In genomic region chr16:44774201-44774600, GRCm38 (mm10) we compare ENCODE assay signal across 31 mouse cellular contexts. TPM values are rescaled to one million over a fixed set of nuclear protein-coding genes. Genes with fewer than 3 reads are reported as not detected.
"Had no signal": no experiment of that assay in that cellular context is flagged by ENCODE, and none has a peak within 500 bp of the region (broad histone marks: within the 10 kb centered on the region; RNA-seq: fewer than 3 reads in every experiment).

No protein-coding gene starts in this region.

- H3K4me3 ChIP-seq: gastrocnemius, adult 2 months; heart, embryonic 10.5 days; heart, embryonic 12.5 days; hindbrain, embryonic 10.5 days; hindbrain, embryonic 12.5 days; intestine, embryonic 15.5 days; left cerebral cortex, adult 2 months; limb, embryonic 10.5 days; limb, embryonic 12.5 days; liver, embryonic 13.5 days; liver, embryonic 15.5 days had no signal

- H3K36me3 ChIP-seq: heart, embryonic 10.5 days; heart, embryonic 12.5 days; hindbrain, embryonic 10.5 days; hindbrain, embryonic 12.5 days; intestine, embryonic 15.5 days; limb, embryonic 10.5 days; limb, embryonic 12.5 days; liver, embryonic 13.5 days; liver, embryonic 15.5 days had no signal

- H3K27ac ChIP-seq: gastrocnemius, adult 2 months; heart, embryonic 10.5 days; hindbrain, embryonic 10.5 days; hindbrain, embryonic 12.5 days; hindbrain, embryonic 14.5 days; intestine, embryonic 15.5 days; left cerebral cortex, adult 2 months; limb, embryonic 10.5 days; limb, embryonic 12.5 days; liver, embryonic 13.5 days; liver, embryonic 15.5 days had no signal

- H3K4me2 ChIP-seq: heart, embryonic 12.5 days; hindbrain, embryonic 12.5 days; hindbrain, embryonic 14.5 days; intestine, embryonic 15.5 days; limb, embryonic 12.5 days; liver, embryonic 11.5 days; liver, embryonic 13.5 days; liver, embryonic 15.5 days had no signal

- H3K9me3 ChIP-seq: heart, embryonic 10.5 days; heart, embryonic 12.5 days; hindbrain, embryonic 10.5 days; hindbrain, embryonic 12.5 days; intestine, embryonic 15.5 days; limb, embryonic 10.5 days; limb, embryonic 12.5 days; liver, embryonic 13.5 days; liver, embryonic 15.5 days had no signal

- H3K27me3 ChIP-seq: heart, embryonic 12.5 days; hindbrain, embryonic 12.5 days; intestine, embryonic 15.5 days; limb, embryonic 12.5 days; liver, embryonic 13.5 days; liver, embryonic 15.5 days had no signal

- H3K4me1 ChIP-seq: heart, embryonic 10.5 days; heart, embryonic 12.5 days; hindbrain, embryonic 10.5 days; hindbrain, embryonic 12.5 days; intestine, embryonic 15.5 days; limb, embryonic 10.5 days; limb, embryonic 12.5 days had no signal

- H3K9ac ChIP-seq: heart, embryonic 12.5 days; hindbrain, embryonic 12.5 days; hindbrain, embryonic 14.5 days; intestine, embryonic 15.5 days; limb, embryonic 12.5 days; liver, embryonic 13.5 days; liver, embryonic 15.5 days; liver, postnatal 0 days had no signal

- DNase-seq: gastrocnemius, adult 2 months; gastrocnemius, postnatal 10 days; gastrocnemius, postnatal 25 days; heart, adult 18-20 months; heart, postnatal 10 days; heart, postnatal 36 days; kidney, adult 18-20 months; kidney, adult 8-10 months; kidney, postnatal 10 days; kidney, postnatal 36 days; liver; liver, embryonic 13.5 days; liver, postnatal 0 days had no signal

- ATAC-seq: hindbrain, embryonic 16.5 days; intestine, embryonic 15.5 days; intestine, postnatal 0 days; liver, postnatal 0 days had no signal

RNA-seq across cellular contexts. Expression of gene Cd200r4, which starts 37.3 kb away (rescaled TPM):
- total RNA-seq: gastrocnemius, adult 2 months; gastrocnemius, postnatal 10 days; gastrocnemius, postnatal 25 days; heart, adult 18-20 months; heart, postnatal 10 days; heart, postnatal 36 days; layer of hippocampus, adult 18-20 months; layer of hippocampus, postnatal 10 days; layer of hippocampus, postnatal 25 days had no signal
- polyA plus RNA-seq: heart, embryonic 12.5 days; hindbrain, embryonic 10.5 days; hindbrain, embryonic 12.5 days; hindbrain, embryonic 14.5 days; hindbrain, embryonic 16.5 days; kidney, embryonic 14.5 days; kidney, embryonic 16.5 days; limb, embryonic 10.5 days; limb, embryonic 12.5 days had no signal
